Mouse (Mus musculus): ENCODE measurements around the gene Nmur1. TPM values are rescaled to one million over a fixed set of nuclear protein-coding genes. Genes with fewer than 3 reads are reported as not detected.
A peak's percentile ranks its signal among the peaks of the same experiment; 100 is the strongest.
"Not testable (repeated sequence)": the region's sequence is repeated elsewhere in the genome, so short reads cannot be mapped to it uniquely, and the experiment has no call there.

Nmur1 gene
- 4.3 and 4.5 TPM in 2 replicates for polyA plus RNA-seq (2015; fragmentation: Nextera tagmentation; extraction: Ambion mirVana)

GRCm38 (mm10) chr1:86426128-86426527 lies at the start of gene Nmur1, which contains the start of gene Tex44:
Nmur1 (minus strand) TSS chr1:86426228.
Tex44 (plus strand) TSS chr1:86426329.
- no peaks in the 10 kb centered on the region for H3K4me1 ChIP-seq (replicated peaks; ENCODE audit: control insufficient read depth, insufficient read depth, low read length)
- H3K4me2 ChIP-seq (replicated peaks; ENCODE audit: low read depth): no peak within 1 kb of the TSS
- H3K4me3 ChIP-seq (ENCODE audit: low read depth, low read length): no peak within 1 kb of the TSS
- no peak within 1 kb of the TSS for H3K27ac ChIP-seq (ENCODE audit: low read depth, low read length)
- no peak for ATAC-seq
- no peak for TF ChIP-seq CTCF (IDR thresholded peaks at IDR 0.05; ENCODE audit: low read depth)
- H3K9me3 ChIP-seq (ENCODE audit: control insufficient read depth): no peaks in the 10 kb centered on the region
- no peaks in the 10 kb centered on the region for H3K27me3 ChIP-seq (replicated peaks; ENCODE audit: control insufficient read depth, insufficient read depth, low read length)
- no peak within 1 kb of the TSS for H3K9ac ChIP-seq (ENCODE audit: low read depth, low read length)
- no peaks in the 10 kb centered on the region for H3K36me3 ChIP-seq (ENCODE audit: control insufficient read depth, insufficient read depth)
- WGBS: 90% methylated on average over 8 of the region's 8 CpGs

GRCm38 (mm10) chr1:86473109-86473760 lies 47.2 kb upstream of the Nmur1 start:
- WGBS: 84% methylated on average over 18 of the region's 18 CpGs
- no peak for TF ChIP-seq CTCF (IDR thresholded peaks at IDR 0.05; ENCODE audit: low read depth)
- Histone ChIP-seq H3K4me2 (replicated peaks; ENCODE audit: low read depth) (no peak overlapping the region), H3K36me3 (ENCODE audit: control insufficient read depth, insufficient read depth) (no peaks in the 10 kb centered on the region), H3K4me3 (ENCODE audit: low read depth, low read length) (no peak overlapping the region), H3K9ac (ENCODE audit: low read depth, low read length) (no peak overlapping the region), H3K9me3 (ENCODE audit: control insufficient read depth) (no peaks in the 10 kb centered on the region), H3K27ac (ENCODE audit: low read depth, low read length) (peak overlapping the region; percentile 88), H3K27me3 (replicated peaks; ENCODE audit: control insufficient read depth, insufficient read depth, low read length) (no peaks in the 10 kb centered on the region), H3K4me1 (replicated peaks; ENCODE audit: control insufficient read depth, insufficient read depth, low read length) (no peaks in the 10 kb centered on the region)
- ATAC-seq: no peak

GRCm38 (mm10) chr1:86472197-86472952 lies 46.3 kb upstream of the Nmur1 start:
- WGBS: 7% methylated on average over 31 of the region's 31 CpGs
- no peaks in the 10 kb centered on the region for H3K36me3 ChIP-seq (ENCODE audit: control insufficient read depth, insufficient read depth)
- peak overlapping the region; percentile 88 for H3K27ac ChIP-seq (ENCODE audit: low read depth, low read length)
- TF ChIP-seq CTCF (IDR thresholded peaks at IDR 0.05; ENCODE audit: low read depth): 0 out of 2 replicates have a peak, but pooled peaks have one; percentile 32
- H3K4me3 ChIP-seq (ENCODE audit: low read depth, low read length): peak overlapping the region; percentile 14; the same call in 1 of the 2 replicates
- peak; percentile 41 for ATAC-seq
- peak overlapping the region; percentile 58 for H3K4me2 ChIP-seq (replicated peaks; ENCODE audit: low read depth)
- H3K9ac ChIP-seq (ENCODE audit: low read depth, low read length): peak overlapping the region; percentile 28; the same call in 1 of the 2 replicates
- H3K27me3 ChIP-seq (replicated peaks; ENCODE audit: control insufficient read depth, insufficient read depth, low read length): no peaks in the 10 kb centered on the region
- no peaks in the 10 kb centered on the region for H3K4me1 ChIP-seq (replicated peaks; ENCODE audit: control insufficient read depth, insufficient read depth, low read length)
- no peaks in the 10 kb centered on the region for H3K9me3 ChIP-seq (ENCODE audit: control insufficient read depth)

GRCm38 (mm10) chr1:86471504-86471961 lies 45.5 kb upstream of the Nmur1 start:
- H3K27me3 ChIP-seq (replicated peaks; ENCODE audit: control insufficient read depth, insufficient read depth, low read length); H3K9me3 ChIP-seq (ENCODE audit: control insufficient read depth); H3K4me3 ChIP-seq (ENCODE audit: low read depth, low read length); H3K9ac ChIP-seq (ENCODE audit: low read depth, low read length); H3K36me3 ChIP-seq (ENCODE audit: control insufficient read depth, insufficient read depth); H3K4me1 ChIP-seq (replicated peaks; ENCODE audit: control insufficient read depth, insufficient read depth, low read length); ATAC-seq: not testable (repeated sequence)
- Histone ChIP-seq H3K4me2 (replicated peaks; ENCODE audit: low read depth) (peak overlapping the region; percentile 58; the same call in 1 of the 2 replicates), H3K27ac (ENCODE audit: low read depth, low read length) (peak overlapping the region; percentile 88; the same call in 1 of the 2 replicates)
- WGBS: 61% methylated on average over 11 of the region's 11 CpGs
- TF ChIP-seq CTCF (IDR thresholded peaks at IDR 0.05; ENCODE audit: low read depth): peak; percentile 73

GRCm38 (mm10) chr1:86470519-86471181 lies 44.6 kb upstream of the Nmur1 start:
- 28% methylated on average over 12 of the region's 12 CpGs for WGBS
- Histone ChIP-seq H3K9me3 (ENCODE audit: control insufficient read depth) (no peaks in the 10 kb centered on the region), H3K4me3 (ENCODE audit: low read depth, low read length) (no peak overlapping the region), H3K36me3 (ENCODE audit: control insufficient read depth, insufficient read depth) (no peaks in the 10 kb centered on the region), H3K4me1 (replicated peaks; ENCODE audit: control insufficient read depth, insufficient read depth, low read length) (no peaks in the 10 kb centered on the region), H3K4me2 (replicated peaks; ENCODE audit: low read depth) (peak overlapping the region; percentile 21; the same call in 1 of the 2 replicates), H3K27ac (ENCODE audit: low read depth, low read length) (peak overlapping the region; percentile 78), H3K27me3 (replicated peaks; ENCODE audit: control insufficient read depth, insufficient read depth, low read length) (no peaks in the 10 kb centered on the region), H3K9ac (ENCODE audit: low read depth, low read length) (no peak overlapping the region)
- no peak for TF ChIP-seq CTCF (IDR thresholded peaks at IDR 0.05; ENCODE audit: low read depth)
- peak; percentile 77 for ATAC-seq

GRCm38 (mm10) chr1:86469876-86470275 lies 43.8 kb upstream of the Nmur1 start:
- Histone ChIP-seq H3K4me2 (replicated peaks; ENCODE audit: low read depth) (no peak overlapping the region), H3K9ac (ENCODE audit: low read depth, low read length) (no peak overlapping the region), H3K27ac (ENCODE audit: low read depth, low read length) (no peak overlapping the region), H3K9me3 (ENCODE audit: control insufficient read depth) (no peaks in the 10 kb centered on the region), H3K27me3 (replicated peaks; ENCODE audit: control insufficient read depth, insufficient read depth, low read length) (no peaks in the 10 kb centered on the region), H3K4me1 (replicated peaks; ENCODE audit: control insufficient read depth, insufficient read depth, low read length) (0 out of 2 replicates have a peak, but pooled peaks cover 2% of the 10 kb centered on the region), H3K4me3 (ENCODE audit: low read depth, low read length) (no peak overlapping the region), H3K36me3 (ENCODE audit: control insufficient read depth, insufficient read depth) (no peaks in the 10 kb centered on the region)
- no peak for ATAC-seq
- 89% methylated on average over 4 of the region's 4 CpGs for WGBS
- TF ChIP-seq CTCF (IDR thresholded peaks at IDR 0.05; ENCODE audit: low read depth): no peak
